Mouse (Mus musculus) lung, postnatal 25 days (tissue): ENCODE data around the gene Cpox.
"Not testable (repeated sequence)": the region's sequence is repeated elsewhere in the genome, so short reads cannot be mapped to it uniquely, and the experiment has no call there.

Source experiments
- DNase-seq: peaks from one replicate; pipeline ENCODE4 v3.0.0; 2022; ENCODE audit warnings: low spot score

The Cpox gene

GRCm38 (mm10) chr16:58669917-58670630, at the start of gene Cpox:
Cpox (plus strand) TSS chr16:58670292.
- peak; percentile 82 for DNase-seq

GRCm38 (mm10) chr16:58622377-58622776, 47.7 kb upstream of the Cpox start:
- DNase-seq, result peak; percentile 64

- DNase-seq, result no peak
These were observed 47.0 kb upstream of the Cpox start for GRCm38 (mm10) chr16:58623114-58623513.

DNA sequence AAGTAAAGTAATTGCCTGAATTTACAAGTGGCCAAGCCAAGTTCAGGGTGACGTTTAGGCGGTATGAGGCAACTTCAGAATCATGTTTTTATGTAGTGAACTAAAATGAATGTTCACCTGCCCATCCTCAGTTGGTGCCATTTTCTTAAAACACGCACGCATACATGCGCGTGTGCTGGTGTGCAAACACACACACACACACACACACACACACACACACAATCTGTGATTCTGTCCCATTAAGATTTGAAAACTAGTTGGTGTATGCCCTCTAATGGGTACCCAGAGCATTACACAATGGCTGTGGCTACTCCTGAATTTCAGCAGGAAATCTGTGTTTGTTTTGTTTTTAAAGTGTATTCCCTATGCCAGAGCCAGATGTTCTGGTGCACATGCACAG, 46.1 kb upstream of the Cpox start:
- DNase-seq, result peak; percentile 57

- no peak for DNase-seq
These were observed 42.3 kb upstream of the Cpox start for GRCm38 (mm10) chr16:58627597-58628335.

DNA sequence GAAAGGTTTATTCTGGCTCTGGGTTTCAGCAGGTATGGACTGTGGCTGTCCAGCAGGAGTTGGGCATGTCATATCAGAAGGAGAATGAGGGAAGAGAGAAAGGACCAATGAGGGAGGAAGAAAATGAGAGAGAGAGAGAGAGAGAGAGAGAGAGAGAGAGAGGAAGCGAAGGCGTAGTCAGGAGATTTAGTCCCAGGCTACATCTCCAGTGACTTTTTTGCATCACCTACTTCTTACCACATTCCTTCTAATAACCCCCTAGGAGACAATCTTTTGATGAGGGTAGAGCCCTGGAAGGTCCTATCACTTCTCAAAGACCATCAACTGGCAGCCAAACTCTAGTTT, 41.8 kb upstream of the Cpox start:
- DNase-seq, result no peak

DNA sequence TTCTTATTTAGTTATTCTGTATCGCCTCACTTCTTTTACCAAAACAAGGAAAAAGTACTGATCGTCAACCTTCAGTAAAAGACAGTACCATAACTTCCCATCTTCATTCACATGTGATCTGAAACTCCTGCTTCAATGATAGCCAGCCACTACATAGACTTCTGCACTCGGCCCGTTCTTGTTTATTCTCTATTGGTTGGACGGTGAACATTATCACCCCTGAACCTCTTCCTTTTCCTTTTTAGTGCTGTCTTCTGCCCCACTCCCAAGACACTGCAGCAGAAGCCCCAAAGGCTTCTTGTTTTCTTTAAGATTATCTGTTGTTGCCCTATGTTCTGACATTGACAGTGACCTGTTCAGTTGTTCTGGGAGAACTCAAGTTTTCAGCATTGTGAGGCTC, 41.1 kb upstream of the Cpox start:
- DNase-seq, result no peak

GRCm38 (mm10) chr16:58629736-58630135, 40.4 kb upstream of the Cpox start:
- DNase-seq, result no peak

DNA sequence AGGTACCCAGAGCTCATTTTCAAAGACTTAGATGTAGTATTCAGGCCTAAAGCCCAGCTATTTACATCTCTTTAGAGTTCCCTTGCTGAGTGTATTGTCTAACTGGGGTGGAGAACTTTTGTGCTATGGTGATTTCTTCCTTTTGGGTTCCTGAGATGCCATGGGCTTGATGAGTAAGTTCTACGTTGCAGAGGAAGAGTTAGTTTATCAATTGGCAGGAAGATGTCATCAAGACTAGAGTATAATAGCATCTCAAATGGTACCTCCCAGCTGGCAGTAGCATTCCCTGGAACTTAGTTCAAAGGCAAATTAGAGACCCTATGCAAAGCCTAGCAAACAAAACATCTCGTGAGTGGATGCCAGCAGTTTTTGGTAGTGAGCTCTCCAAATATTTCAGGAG, 34.2 kb upstream of the Cpox start:
- DNase-seq, result no peak

GRCm38 (mm10) chr16:58637448-58637847, 32.6 kb upstream of the Cpox start:
- no peak for DNase-seq

DNA sequence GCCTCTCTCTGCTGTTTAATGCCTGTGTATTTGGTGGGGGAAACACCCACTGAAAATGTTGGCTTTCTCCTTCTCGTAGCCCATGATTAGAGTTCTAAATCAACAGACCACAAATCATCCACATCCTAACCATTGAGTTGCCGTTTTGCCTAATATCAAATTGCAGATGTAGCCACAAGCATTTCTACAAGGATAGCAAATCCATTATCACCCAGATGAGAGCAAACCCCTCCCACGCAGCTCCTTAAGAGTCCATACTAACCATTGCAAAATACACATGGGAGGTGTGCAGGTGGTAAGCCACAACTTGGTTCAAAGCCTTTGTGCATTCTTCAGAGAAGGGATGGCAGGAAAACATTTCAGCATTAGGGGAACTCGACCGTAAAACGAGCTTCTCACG, 32.1 kb upstream of the Cpox start:
- no peak for DNase-seq

GRCm38 (mm10) chr16:58638689-58639175, 31.4 kb upstream of the Cpox start, which contains the start of gene E330017A01Rik:
E330017A01Rik (minus strand) TSS chr16:58638739.
- DNase-seq, result no peak

DNA sequence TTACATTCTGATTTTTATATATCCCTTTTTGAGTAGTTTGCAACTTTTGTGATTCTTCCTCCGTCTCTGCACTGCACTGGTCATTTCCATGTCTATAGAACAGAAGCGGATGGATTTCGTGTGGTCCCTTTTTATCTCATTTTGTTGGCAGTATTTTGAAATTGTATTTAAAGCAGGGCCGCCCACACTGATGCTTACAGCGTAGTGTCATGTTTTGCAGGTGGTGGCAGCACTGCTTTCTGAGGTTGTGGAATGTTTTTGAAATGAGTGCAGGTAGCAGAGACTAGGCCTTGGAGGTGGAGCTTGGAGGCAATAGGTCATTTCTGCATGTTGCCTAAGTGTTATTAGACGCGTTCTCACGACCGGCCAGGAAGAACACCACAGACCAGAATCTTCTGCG, 20.1 kb upstream of the Cpox start:
- DNase-seq, result no peak

GRCm38 (mm10) chr16:58655751-58656150, 14.3 kb upstream of the Cpox start:
- DNase-seq, result no peak

- DNase-seq, result no peak
These were observed 13.6 kb upstream of the Cpox start for GRCm38 (mm10) chr16:58656526-58656925.

GRCm38 (mm10) chr16:58658668-58659067, 11.4 kb upstream of the Cpox start:
- DNase-seq, result no peak

- no peak for DNase-seq
These were observed 8.3 kb upstream of the Cpox start for GRCm38 (mm10) chr16:58661826-58662225.

DNA sequence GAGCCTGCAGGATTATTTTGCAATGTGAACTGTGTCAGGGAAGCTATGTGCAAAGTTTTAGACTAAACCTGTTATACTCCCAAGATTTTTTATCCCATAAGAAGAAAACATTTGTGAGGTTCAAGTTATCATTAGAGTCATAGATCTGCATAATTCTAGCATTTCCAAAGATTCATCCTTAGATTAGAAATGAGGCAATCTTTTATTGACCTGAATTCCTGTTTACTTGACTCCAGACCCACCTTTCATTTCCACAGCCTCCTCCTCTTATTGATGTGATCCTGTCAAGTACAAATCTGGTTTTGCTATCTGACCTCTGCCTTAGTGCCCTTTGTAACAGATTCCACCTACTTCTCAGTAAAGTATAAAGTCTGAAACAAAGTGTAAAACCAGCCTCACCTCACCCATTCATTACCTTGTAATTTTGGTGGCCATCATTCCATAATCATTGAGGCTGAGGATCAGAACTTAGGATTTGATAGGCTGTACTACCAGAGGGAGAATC, 7.8 kb upstream of the Cpox start:
- no peak for DNase-seq

DNA sequence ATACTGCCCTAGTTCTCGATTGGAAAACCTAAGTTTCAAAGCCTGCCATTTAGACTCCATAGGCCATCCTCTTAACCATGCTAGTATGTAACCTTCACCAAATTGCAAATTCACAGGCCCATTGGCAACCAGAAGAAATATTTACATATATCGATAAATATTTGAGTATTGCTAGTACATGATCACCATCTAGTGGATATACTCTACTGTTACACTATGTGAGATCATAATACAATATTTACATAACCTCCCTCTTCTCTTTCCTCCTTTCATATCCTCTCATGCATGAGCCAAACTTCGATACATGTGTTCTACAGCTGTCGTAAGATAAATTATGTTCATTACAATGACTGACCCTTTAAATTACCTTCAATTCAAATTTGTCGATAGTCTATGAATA, 7.1 kb upstream of the Cpox start:
- no peak for DNase-seq

- no peak for DNase-seq
These were observed 6.3 kb upstream of the Cpox start for GRCm38 (mm10) chr16:58663816-58664215.

GRCm38 (mm10) chr16:58665137-58665536, 5.0 kb upstream of the Cpox start:
- DNase-seq, result not testable (repeated sequence)

- DNase-seq, result not testable (repeated sequence)
These were observed 3.4 kb upstream of the Cpox start for GRCm38 (mm10) chr16:58666681-58667080.

GRCm38 (mm10) chr16:58668586-58668985, 1.5 kb upstream of the Cpox start:
- DNase-seq, result no peak
